Mouse (Mus musculus): ENCODE results near the gene Cyb561d1. TPM values are rescaled to one million over a fixed set of nuclear protein-coding genes. Genes with fewer than 3 reads are reported as not detected.
"Not testable (repeated sequence)": the region's sequence is repeated elsewhere in the genome, so short reads cannot be mapped to it uniquely, and the experiment has no call there.

Cyb561d1 gene
- 1 to 10 TPM; 7.3 to 8.6 TPM for total RNA-seq (2021)
- long read RNA-seq, experiment 1, full-length matches to known transcripts: 5 of 6 reads
- long read RNA-seq, experiment 1, partial matches to known transcripts: 1 of 6 reads
- long read RNA-seq, experiment 1, other reads (novel, unspliced or antisense): 0 of 6 reads
- long read RNA-seq, experiment 2, full-length matches to known transcripts: 4 of 5 reads
- long read RNA-seq, experiment 2, partial matches to known transcripts: 0 of 5 reads
- long read RNA-seq, experiment 2, other reads (novel, unspliced or antisense): 1 of 5 reads

DNA sequence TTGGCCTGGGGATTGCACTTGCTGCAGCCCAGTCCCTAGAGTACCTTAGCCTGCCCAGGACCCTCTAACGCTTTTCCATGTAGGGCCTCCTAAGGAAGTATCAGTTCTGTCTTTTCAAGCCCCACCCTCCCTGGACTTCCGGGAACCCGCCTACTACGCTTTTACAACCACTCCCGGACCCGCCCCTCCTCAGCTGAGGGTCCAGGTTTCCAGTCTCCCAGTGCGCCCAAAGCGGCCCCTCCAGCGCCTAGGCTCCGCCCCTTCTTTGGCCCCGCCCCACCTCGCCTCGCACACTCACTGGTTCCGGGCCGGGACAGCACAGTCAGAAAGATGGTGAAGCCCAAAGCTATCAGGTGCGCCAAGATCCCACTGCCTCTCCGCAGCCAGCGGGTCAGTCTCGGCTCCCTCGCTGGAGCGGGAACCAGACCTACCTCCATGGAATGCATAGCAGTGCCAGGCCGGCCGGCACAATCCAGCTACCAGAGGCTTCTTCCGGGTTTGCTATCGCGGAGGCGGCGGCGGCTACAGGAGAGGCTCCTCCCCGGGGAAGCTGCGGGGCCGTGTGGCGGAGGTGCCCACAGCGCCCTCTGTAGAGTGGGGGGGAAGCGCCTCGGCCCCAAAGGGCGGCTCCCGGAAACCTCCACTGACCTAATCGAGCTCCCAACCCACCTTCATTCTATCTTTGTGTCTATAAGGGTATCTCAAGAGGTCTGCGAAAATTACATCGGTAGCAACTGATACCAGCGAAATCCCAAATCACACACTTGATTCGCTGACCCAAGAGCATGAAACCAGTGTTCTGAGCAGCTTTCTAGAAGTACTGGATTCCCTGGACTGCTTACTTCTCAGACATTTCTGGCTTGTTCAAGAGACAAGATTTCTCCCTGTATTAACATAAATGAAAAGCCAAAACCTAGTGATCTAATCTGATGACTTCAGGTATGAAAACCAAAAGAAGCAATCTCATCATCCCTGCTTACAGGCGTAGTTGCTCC, at the start of gene Cyb561d1:
Gene Cyb561d1, minus strand, starts transcription at position 884 of the 995 bp plus-strand sequence.
- peak; percentile 91 to 92 for DNase-seq (ENCODE audit: low spot score in 2 of 2)

DNA sequence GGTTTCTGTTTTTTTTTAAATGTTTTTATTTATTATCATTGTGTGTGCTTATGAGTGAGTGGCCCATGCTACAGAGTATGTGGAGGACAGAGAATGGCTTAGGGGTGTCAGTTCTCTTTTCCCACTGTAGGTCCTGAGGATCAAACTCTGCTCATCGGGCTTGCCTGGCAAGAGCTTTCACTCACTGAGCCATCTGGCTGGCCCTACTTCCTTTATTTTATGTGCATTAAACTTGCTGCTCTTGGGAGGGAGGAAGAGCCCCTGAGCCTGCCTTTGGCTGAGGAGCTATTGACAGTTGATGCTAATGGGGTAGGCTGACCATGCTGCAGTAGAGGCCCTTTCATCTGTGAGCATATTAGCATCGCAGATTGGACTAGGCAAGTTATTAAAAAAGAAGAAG, 45.8 kb upstream of the Cyb561d1 start:
- DNase-seq (ENCODE audit: low spot score in 2 of 2): no peak

DNA sequence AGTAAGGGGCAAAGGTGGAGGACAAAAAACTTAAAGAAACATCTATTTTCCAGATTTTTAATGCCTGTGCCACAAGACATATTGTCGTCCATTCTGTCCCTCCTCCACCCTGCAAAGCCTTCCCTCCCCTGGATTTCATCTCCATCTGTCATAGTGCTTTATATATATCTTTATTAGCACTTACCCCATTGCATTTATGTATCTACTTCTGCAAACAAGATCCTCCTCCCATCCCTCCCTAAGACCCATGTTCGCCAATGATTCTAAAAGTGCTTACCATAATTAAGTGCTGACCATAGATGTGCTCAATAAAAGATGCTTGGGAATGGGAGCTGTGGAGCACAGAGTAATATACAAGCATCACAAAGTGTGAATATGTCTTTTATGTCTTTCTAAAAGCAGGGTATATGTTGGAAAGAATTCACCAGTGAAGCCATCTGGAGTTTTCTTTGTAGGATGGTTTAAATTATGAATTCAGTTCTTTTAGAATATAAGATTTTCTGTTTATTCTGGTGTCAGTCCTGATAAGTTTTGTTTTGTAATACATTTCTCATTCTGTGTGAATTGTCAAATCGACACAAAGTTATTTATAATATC, 40.3 kb upstream of the Cyb561d1 start:
- no peak for DNase-seq (ENCODE audit: low spot score in 2 of 2)

DNA sequence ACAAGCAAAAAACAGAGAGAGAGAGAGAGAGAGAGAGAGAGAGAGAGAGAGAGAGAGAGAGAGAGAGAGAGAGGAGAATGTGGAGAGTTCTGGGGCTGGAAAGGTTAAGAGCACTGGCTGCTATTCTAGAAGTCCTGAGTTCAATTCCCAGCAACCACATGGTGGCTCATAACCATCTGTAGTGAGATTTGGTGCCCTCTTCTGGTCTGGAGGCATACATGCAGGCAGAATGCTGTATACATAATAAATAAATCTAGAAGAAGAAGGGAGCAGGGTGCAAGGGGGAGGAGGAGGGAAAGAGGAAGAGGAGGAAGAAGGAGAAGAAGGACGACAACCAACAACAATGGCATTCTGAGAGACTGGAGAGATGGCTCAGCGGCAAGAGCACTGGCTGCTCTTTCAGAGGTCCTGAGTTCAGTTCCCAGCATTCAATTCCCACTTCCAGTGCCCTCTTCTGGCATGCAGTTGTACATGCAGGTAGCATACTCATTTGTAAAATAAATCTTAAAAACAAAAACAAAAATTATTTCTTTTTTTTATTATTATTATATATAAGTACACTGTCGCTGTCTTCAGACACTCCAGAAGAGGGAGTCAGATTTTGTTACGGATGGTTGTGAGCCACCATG, 36.6 kb upstream of the Cyb561d1 start:
- DNase-seq (ENCODE audit: low spot score in 2 of 2): not testable (repeated sequence)

DNA sequence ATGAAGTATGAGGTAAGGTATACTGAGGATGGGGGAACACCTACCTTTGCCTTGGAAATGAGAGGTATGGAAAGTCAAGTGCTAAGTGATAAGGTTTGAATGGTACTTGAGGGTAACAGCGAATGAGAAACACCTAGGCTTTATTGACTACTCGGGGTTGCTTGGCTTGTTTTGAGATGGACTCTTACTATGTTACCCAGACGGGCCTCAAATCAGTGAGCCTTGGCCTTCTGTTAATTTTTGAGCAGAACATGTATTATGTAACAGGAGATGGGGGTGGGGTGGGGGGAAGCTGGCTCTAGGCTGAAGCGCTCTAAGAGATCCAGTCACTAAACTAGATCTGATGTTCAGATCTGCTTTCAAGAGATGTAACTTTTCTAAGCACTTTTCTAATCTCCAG, 30.6 kb upstream of the Cyb561d1 start:
- DNase-seq (ENCODE audit: low spot score in 2 of 2): no peak

DNA sequence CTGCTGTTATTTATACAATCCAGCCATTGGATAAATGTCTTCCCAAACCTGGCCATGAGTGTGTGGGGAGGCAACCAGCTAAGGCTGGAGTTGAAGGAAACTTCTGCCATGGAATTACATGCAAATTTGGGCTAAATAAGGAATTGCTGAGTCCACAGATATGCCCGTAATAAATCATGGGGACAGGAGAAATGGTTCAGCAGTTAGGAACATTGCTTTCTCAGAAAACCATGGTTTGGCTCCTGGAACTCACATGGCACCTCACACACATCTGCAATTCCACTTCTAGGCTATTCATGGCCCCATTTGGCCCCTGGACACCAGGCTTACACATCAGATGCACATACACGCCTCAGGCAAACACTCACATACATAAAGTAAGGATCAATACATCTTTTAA, 26.5 kb upstream of the Cyb561d1 start:
- DNase-seq (ENCODE audit: low spot score in 2 of 2): no peak

DNA sequence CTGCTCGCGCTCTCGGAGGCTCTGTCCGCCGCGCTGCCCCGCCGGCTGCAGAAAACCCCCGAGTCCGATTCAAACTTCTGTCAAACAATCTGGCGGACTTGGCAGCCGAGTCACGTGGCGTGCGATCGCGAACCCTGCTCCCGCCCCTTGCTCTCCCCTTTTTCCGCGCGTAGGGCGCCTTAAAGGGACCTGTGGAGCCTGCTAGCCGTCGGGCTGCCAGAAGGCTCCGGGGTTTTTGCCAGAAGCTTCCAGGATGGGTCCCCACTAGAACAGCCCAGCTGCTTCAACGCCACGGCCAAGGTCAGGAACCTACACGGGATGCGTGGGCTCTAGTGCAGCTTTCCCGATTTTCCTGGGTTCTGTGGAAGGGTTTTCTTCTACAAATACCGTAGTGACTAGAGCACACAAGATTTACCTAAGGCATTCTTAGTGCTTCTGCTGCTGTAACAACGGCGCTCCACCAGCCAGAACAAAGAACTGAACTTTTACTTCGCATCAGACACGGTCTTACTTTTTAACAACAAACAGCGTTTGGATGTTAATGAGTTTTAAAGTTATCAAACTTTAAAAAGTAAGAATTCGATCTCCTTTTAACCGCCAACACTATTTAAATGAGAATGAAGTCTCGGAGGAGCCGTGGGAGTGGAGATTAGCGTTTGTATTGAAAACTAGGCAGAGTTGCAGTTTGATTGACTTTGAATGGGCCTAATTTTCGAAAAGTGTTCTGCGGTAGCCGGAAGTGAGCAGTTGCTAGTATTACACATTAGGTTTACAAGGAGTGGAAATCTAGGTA, 25.7 kb upstream of the Cyb561d1 start, which contains the start of gene Sypl2:
Gene Sypl2, minus strand, starts transcription at position 91 of the 793 bp plus-strand sequence.
- DNase-seq (ENCODE audit: low spot score in 2 of 2): no peak

DNA sequence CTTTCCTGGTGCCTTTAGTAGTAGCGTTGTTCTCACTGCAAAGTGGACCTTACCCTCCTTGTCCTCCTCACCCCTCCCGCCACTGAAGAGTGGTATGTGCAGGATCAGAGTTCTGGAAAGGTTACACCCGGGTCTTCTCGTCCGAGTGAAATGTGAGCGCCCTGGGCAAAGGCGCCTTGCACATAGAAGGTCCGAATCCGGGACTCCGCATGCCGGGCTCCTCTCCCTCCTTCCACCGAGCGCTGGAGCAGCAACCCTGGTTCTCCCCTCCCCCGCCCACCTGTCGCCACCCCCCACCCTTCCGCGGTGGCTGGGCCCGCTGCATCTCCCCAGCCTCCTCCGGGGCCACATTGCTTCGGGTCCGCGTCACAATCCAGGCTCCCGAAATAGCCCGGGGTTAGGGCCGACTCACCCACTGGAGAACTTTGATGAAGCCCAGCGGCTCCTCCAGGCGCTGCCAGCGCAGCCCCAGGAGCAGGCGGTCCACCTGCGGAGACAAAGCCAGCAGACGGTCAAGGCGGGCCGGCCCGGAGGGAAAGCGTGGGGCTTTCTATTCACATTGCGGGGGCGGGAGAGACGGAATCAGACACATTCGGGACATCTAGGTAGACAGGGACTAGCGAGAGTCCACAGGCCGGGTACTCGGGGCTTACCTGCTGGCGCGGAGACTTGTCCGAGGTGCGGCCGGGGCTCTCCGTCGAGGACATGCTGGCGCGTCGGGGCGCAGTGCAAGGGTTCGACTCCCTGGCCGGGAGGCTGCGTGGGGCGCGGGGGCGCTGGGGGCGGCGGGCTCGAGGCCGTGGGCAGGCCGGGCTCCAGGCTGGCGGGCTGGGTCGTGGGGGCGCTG, 24.9 kb upstream of the Cyb561d1 start:
- peak in 1 of 2 experiments; percentile 41 for DNase-seq (ENCODE audit: low spot score in 2 of 2)

DNA sequence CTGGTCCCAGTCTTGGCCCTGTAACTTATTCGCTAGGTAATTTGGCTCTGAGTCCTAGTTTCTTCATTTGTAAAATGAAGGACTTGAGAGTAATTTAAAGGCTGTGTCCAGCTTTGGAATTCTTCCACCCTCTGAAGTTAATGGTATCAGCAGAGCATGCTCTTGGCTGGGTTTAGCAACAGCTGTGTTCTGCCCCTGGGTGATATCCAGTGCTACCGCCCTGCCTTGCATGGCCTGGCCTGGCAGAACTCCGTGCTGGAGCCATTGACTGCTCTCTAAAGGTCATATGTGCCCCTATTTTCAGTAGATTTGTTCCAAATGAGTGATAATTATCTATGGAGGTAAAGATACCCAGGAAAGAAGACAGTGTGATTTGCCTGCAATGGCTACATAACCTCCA, 19.6 kb upstream of the Cyb561d1 start:
- DNase-seq (ENCODE audit: low spot score in 2 of 2): no peak

DNA sequence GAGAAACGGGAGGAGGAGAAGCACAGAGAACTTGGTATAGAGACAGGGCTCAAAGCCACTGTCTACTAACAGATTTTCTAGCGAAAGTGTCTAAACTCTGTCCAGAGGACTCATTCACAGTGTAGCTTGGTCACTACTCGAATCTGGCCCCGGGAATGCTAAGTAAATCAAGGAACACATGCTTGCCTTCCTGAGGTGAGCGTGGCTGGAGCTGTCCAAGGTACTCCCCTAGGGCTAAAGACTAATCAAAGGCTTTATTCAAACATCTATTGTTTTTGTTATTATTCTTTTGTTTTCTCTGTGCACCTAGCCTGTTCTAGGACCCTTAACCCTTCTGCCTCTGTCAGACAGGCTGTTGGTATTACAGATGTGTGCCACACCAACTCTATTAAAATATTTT, 13.7 kb upstream of the Cyb561d1 start:
- no peak for DNase-seq (ENCODE audit: low spot score in 2 of 2)

DNA sequence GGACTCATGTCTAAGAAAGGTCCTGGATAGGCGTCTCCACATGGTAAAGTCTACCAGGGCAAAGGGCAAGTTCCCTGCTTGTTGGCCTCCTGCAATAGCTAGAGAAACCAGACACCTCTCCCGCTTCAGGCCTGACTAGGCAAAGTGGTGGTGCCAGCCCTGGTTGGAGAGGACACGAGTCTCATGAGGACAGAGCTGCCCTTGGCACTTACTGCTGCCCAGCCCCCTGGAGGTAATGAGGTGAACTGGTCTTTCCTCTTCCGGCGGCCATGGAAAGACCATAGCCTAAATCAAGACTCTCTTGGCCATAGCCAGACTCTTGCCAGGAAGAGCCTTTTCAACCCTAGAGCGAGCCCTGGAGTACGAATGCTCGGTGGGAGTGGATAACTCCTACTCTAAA, 11.4 kb upstream of the Cyb561d1 start:
- no peak for DNase-seq (ENCODE audit: low spot score in 2 of 2)

DNA sequence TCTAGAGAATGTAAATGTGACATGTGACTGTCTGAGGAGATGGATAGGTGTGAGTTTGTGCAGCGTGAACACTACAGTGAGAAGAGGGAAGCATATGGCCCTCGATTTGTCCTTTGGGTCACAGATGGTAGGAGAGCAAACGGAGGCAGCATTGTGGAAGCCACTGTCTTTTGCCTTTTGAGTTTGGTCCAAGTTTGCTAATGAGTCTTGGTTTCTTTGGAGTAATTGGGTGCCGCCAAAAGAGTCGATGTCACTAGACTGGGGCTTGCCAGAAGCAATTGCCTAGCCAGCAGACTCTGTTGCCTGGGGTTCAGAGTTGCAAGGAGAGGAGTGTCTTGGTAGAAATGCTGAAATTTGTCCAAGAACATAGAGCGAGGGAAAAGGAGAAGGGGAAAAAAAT, 10.8 kb upstream of the Cyb561d1 start:
- no peak for DNase-seq (ENCODE audit: low spot score in 2 of 2)

DNA sequence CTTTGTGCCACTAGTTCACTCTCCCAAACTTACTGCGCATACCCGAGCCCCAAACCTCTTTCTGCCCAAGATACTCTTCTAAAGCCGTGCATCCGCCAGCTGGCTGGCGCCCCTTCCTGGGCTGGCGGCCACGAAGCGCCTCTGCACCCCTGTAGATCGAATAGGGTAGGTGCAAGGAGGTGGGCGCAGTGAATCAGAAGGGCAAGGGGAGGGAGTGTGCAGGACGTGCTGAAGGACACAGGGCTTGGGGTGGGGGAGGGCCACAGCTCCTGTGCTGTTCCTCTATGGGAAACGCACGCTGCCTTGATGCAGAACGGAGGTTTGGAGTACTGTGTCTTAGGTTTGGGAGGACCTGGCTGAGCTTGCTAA, 9.7 kb upstream of the Cyb561d1 start, which contains the start of gene Atxn7l2:
Gene Atxn7l2, minus strand, starts transcription at position 164 of the 369 bp plus-strand sequence.
- DNase-seq (ENCODE audit: low spot score in 2 of 2): no peak

DNA sequence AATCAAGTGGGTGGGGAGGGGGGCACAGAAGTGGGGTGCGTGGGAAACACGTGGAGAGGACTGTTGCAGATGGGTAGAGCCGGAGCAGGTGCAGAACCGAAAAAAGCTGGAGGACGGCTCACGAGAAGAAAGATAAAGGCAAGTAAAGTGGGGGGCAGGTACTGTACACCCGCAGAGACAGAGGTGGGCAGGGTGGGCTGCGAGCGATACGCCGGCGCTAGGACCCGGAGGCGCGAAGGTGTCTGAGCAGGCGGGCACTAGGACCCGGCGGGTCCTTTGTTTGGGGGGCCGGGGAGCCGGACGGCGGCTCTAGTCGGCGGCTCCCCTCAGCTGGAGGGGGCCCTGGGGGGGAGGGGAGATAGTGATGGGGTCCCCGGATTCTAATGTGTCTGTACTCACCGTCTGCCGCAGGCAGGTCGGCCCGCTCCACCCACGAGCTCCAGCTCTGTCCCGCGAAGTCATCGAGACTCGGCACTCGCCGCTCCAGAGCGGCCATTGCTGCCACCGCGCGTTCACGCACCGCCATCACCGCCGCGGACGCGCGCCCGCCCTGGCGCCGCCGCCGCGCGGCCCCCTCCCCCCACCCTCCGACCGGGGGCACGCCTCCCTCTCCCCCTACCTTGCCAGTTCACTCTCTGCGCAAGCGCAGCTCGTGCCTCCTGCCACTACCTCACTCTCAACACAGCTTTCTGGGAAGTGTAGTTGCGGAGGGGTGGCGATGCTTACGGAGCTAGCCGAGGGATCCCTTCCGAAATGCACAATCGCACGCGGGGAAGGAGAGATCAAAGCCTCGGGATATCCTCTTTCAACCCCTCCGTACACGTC, 9.1 kb upstream of the Cyb561d1 start:
- peak; percentile 86 to 89 for DNase-seq (ENCODE audit: low spot score in 2 of 2)

DNA sequence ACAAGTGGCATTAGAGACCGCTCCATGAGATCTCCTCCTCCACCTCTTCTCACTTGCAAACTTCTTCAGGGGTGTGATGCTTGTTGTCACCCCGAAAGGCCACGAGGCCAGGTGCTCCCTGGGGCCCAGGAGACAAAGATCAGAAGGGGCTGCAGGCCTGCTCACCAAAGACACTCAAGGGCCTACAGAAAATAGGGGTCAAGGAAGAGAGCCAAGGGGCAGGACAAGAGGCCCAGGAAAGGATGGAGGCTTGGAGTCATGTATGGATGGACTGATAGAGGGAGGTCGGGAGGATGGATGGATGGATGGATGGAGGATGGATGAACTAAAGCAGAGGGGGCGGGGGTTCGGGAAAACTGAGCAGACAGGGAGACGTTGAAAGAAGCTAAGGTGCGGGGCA, 8.5 kb upstream of the Cyb561d1 start:
- no peak for DNase-seq (ENCODE audit: low spot score in 2 of 2)

DNA sequence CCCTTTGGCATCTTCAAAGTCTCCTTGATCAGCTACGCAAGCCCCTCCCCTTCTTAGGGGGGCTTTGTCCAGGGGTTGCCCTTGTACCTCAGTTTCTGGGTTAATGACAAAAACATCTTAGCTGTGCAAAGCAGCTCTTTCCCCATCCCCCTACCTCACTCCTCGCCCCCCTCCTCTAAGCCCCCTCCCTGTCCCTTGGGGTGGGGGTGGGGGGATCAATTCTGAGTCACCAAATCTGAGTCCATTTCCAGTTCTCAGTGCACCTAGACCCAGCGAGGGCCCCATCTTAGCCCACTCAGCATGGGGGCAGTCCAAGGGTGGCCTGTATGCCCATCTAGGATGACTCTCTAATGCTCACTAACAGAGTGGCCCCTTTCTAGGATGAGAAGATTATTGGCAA, 8.0 kb upstream of the Cyb561d1 start:
- no peak for DNase-seq (ENCODE audit: low spot score in 2 of 2)

DNA sequence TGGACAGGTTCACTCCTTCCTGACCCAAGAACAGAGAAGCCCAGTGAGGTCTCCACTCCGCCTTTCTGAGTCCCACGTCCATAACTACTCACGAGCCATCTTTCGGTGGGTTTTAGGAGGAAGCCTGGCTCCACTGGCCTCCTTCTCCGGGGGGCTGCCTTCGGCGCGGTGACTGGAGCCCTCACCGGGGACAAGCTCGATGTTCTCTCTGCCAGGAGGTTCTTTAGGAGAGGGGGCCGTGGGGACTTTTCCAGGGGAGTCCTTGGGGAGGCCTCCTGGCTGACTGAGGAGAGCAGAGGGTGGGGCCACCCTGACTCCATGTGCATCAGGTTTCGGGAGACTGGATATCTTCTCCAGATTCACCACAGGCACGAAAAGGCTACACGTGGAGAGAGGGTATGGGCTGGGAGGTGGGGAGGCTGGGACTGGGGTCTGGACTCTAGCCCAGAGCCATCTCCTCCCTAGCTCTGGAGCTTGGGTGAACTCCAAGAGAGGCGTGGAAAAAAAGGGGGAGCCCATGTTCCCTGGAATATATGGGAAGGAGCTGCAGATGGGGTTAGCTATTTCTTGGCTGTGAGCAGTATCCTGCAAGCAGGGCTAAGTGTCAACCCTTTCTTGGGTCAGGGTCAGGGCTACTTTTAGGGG, 5.8 kb upstream of the Cyb561d1 start:
- no peak for DNase-seq (ENCODE audit: low spot score in 2 of 2)

DNA sequence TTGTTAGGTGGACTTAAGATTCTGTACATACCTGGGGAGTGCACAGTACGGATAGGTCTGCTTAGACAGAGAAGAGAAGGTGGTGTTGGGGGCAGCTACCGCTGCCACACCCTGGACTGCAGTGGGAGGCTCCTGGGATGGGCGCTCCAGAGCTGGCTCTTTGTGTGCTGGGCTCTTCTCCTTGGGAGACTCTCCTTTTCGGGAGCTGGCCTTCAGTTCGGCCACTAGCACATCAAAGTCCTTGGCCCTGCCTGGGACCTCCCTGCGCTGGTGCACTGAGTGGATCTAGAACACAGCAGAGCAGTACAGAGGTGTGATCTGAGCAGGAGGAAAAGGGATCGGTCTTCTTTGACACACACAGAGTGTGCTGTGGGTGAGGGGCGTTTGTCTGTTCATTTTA, 4.6 kb upstream of the Cyb561d1 start:
- no peak for DNase-seq (ENCODE audit: low spot score in 2 of 2)
